Mouse (Mus musculus): Measurements from ENCODE around the gene Bcl2. TPM values are rescaled to one million over a fixed set of nuclear protein-coding genes. Genes with fewer than 3 reads are reported as not detected.

Gene Bcl2
- polyA plus RNA-seq, 1 experiment from 2014 or later = 23.4 TPM

GRCm38 (mm10) chr1:106596380-106596779 is 117.7 kb downstream of the Bcl2 start:
- H3K4me3 ChIP-seq (replicated peaks) = no peak overlapping the region
- WGBS = 89% methylated on average over 1 of the region's 1 CpGs

DNA sequence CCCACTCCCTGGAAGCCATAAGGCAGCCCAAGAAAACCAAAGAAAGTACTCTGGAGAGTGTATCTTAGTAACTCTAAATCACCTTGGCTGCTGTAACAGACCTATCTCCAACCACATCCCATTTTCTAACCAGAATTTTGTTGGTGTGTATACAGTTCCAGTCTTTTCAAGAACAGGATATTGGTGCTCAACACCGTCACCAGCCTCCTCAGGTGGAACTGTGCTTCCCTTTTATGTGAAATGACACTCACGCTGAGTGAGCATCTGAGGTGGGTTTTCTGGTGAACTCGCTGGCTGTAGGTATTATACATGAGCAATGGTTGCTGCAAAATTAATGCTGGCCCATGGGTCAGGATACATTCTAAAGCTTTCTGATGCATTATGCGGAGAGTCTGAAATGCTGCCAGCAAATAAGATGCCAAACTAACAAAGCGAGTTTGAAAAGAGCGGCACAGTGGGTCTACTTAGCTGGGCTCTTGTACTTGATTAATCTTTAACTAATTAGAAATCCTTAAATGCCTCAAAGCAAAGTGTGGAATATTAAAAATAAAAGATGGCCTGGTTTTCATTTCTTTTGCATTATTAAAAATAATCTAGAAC is 118.7 kb downstream of the Bcl2 start:
- WGBS = 85% methylated on average over 6 of the region's 6 CpGs
- H3K4me1 ChIP-seq = no peaks in the 10 kb centered on the region
- H3K27me3 ChIP-seq = no peaks in the 10 kb centered on the region
- H3K36me3 ChIP-seq = no peaks in the 10 kb centered on the region
- ATAC-seq (ENCODE audit: insufficient number of reproducible peaks, low FRiP score, low TSS enrichment, low read depth) = no peak
- no peak overlapping the region for H3K4me2 ChIP-seq (replicated peaks)
- H3K9me3 ChIP-seq (replicated peaks) = no peaks in the 10 kb centered on the region
- H3K4me3 ChIP-seq (replicated peaks) = no peak overlapping the region
- H3K27ac ChIP-seq (replicated peaks) = no peak overlapping the region
- no peak overlapping the region for H3K9ac ChIP-seq

More at GRCm38 (mm10) chr1:106596380-106596779, 117.7 kb downstream of the Bcl2 start:
- Histone ChIP-seq H3K4me2 (replicated peaks) (no peak overlapping the region), H3K4me1 (no peaks in the 10 kb centered on the region), H3K27ac (replicated peaks) (no peak overlapping the region), H3K27me3 (no peaks in the 10 kb centered on the region), H3K9ac (no peak overlapping the region), H3K36me3 (no peaks in the 10 kb centered on the region), H3K9me3 (replicated peaks) (no peaks in the 10 kb centered on the region)
- ATAC-seq (ENCODE audit: insufficient number of reproducible peaks, low FRiP score, low TSS enrichment, low read depth) = no peak

DNA sequence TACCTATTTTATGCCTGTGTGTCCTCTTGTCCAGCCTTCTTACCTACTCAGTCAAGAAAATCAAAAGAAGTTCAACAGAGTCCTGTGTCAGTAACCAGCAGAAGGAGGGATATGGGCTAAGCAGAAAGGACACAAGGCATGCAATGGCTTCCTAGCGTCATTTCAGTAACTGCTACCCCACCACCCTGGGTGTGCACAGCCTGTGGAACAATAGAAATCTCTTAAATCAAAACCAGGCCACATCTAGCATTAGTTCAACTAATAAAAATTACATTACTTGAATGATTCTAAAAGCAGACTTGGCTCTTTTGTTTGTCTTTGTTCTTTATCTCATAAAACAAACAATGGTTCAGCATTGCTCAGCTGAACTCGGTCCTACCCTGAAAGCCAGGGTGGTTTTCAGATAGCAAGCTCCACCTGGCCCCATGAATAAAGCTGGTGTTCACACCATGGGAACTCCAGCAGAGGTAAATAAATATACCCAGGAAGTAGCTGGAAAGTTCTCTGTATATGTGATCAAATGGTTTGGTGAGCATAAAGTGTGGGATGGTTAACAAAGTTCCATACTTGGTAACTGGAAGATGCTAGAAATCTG is 122.8 kb downstream of the Bcl2 start:
- no peaks in the 10 kb centered on the region for H3K4me1 ChIP-seq
- ATAC-seq (ENCODE audit: insufficient number of reproducible peaks, low FRiP score, low TSS enrichment, low read depth) = no peak
- 64% methylated on average over 2 of the region's 2 CpGs for WGBS

DNA sequence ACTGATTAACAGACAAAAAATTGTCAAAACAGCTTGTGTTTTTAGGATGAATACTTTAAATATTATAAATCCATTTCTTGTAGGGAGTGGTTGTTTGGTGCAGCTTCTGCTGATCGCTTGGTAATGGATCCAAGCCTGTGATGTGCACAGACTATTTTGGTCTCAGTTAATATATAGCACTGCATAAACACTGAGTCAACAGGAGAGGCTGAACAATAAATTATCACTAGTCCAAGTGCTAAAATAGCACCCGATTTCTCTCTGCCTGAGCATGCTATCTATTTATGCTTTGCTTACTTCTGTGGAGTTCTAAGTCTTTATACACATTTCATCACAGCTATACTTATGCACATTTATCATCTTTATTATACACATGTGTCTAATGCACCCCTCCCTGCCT is 124.9 kb downstream of the Bcl2 start:
- Histone ChIP-seq H3K27ac (replicated peaks) (no peak overlapping the region), H3K9me3 (replicated peaks) (no peaks in the 10 kb centered on the region), H3K36me3 (no peaks in the 10 kb centered on the region), H3K27me3 (no peaks in the 10 kb centered on the region), H3K4me2 (replicated peaks) (no peak overlapping the region), H3K9ac (no peak overlapping the region), H3K4me1 (peaks cover 5% of the 10 kb centered on the region; the same call in 1 of the 2 replicates), H3K4me3 (replicated peaks) (no peak overlapping the region)
- WGBS = 83% methylated on average over 2 of the region's 2 CpGs
- ATAC-seq (ENCODE audit: insufficient number of reproducible peaks, low FRiP score, low TSS enrichment, low read depth) = no peak

More for the DNA sequence above, 122.8 kb downstream of the Bcl2 start:
- Histone ChIP-seq H3K36me3 (no peaks in the 10 kb centered on the region), H3K27ac (replicated peaks) (no peak overlapping the region), H3K4me2 (replicated peaks) (no peak overlapping the region), H3K4me3 (replicated peaks) (no peak overlapping the region), H3K27me3 (no peaks in the 10 kb centered on the region), H3K9ac (no peak overlapping the region), H3K9me3 (replicated peaks) (no peaks in the 10 kb centered on the region)

- H3K4me2 ChIP-seq (replicated peaks) = no peak overlapping the region
- H3K9me3 ChIP-seq (replicated peaks) = no peaks in the 10 kb centered on the region
- no peaks in the 10 kb centered on the region for H3K27me3 ChIP-seq
- ATAC-seq (ENCODE audit: insufficient number of reproducible peaks, low FRiP score, low TSS enrichment, low read depth) = no peak
- WGBS = 88% methylated on average over 4 of the region's 4 CpGs
- no peak overlapping the region for H3K4me3 ChIP-seq (replicated peaks)
- no peak overlapping the region for H3K9ac ChIP-seq
- peaks cover 15% of the 10 kb centered on the region for H3K4me1 ChIP-seq
- no peak overlapping the region for H3K27ac ChIP-seq (replicated peaks)
- H3K36me3 ChIP-seq = no peaks in the 10 kb centered on the region
These were observed 126.1 kb downstream of the Bcl2 start for GRCm38 (mm10) chr1:106587866-106588470.

- no peaks in the 10 kb centered on the region for H3K9me3 ChIP-seq (replicated peaks)
- no peak overlapping the region for H3K4me2 ChIP-seq (replicated peaks)
- peaks cover 18% of the 10 kb centered on the region for H3K4me1 ChIP-seq
- no peak overlapping the region for H3K27ac ChIP-seq (replicated peaks)
- H3K9ac ChIP-seq = no peak overlapping the region
- ATAC-seq (ENCODE audit: insufficient number of reproducible peaks, low FRiP score, low TSS enrichment, low read depth) = no peak
- no peaks in the 10 kb centered on the region for H3K27me3 ChIP-seq
- no peaks in the 10 kb centered on the region for H3K36me3 ChIP-seq
- no peak overlapping the region for H3K4me3 ChIP-seq (replicated peaks)
- 85% methylated on average over 6 of the region's 6 CpGs for WGBS
These were observed 127.3 kb downstream of the Bcl2 start for GRCm38 (mm10) chr1:106586761-106587160.

GRCm38 (mm10) chr1:106585349-106585748 is 128.7 kb downstream of the Bcl2 start:
- no peak for ATAC-seq (ENCODE audit: insufficient number of reproducible peaks, low FRiP score, low TSS enrichment, low read depth)
- H3K27me3 ChIP-seq = no peaks in the 10 kb centered on the region

GRCm38 (mm10) chr1:106584824-106585223 is 129.2 kb downstream of the Bcl2 start:
- 84% methylated on average over 2 of the region's 2 CpGs for WGBS

More at GRCm38 (mm10) chr1:106585349-106585748, 128.7 kb downstream of the Bcl2 start:
- Histone ChIP-seq H3K9me3 (replicated peaks) (no peaks in the 10 kb centered on the region), H3K4me3 (replicated peaks) (no peak overlapping the region), H3K9ac (no peak overlapping the region), H3K27ac (replicated peaks) (no peak overlapping the region), H3K36me3 (no peaks in the 10 kb centered on the region), H3K4me1 (peaks cover 18% of the 10 kb centered on the region), H3K4me2 (replicated peaks) (no peak overlapping the region)

DNA sequence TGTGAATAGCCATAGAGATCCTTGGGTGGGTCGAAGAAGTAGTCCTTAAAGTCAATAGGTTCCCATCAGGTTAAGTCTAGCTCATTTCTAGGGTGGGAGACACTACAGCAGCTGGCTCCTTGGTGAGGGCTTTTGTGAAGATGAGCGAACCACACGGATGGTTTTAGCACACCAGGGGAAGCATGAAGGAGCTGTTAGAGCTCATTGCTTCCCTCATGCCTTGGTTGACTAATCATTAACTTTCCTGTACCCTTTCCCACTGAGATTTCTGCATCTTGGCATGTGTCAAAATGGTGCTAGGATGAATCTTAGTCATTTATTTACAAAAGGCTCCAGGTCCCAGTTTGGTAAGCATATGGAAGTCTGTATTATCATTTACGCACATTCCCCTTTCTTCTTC is 129.8 kb downstream of the Bcl2 start:
- ATAC-seq (ENCODE audit: insufficient number of reproducible peaks, low FRiP score, low TSS enrichment, low read depth) = no peak
- Histone ChIP-seq H3K9me3 (replicated peaks) (no peaks in the 10 kb centered on the region), H3K4me1 (peaks cover 18% of the 10 kb centered on the region), H3K9ac (no peak overlapping the region), H3K4me2 (replicated peaks) (no peak overlapping the region), H3K4me3 (replicated peaks) (no peak overlapping the region), H3K27me3 (no peaks in the 10 kb centered on the region), H3K27ac (replicated peaks) (no peak overlapping the region), H3K36me3 (no peaks in the 10 kb centered on the region)
- WGBS = 89% methylated on average over 4 of the region's 4 CpGs

More at GRCm38 (mm10) chr1:106584824-106585223, 129.2 kb downstream of the Bcl2 start:
- no peak overlapping the region for H3K9ac ChIP-seq
- no peak overlapping the region for H3K4me2 ChIP-seq (replicated peaks)
- peaks cover 18% of the 10 kb centered on the region for H3K4me1 ChIP-seq
- no peak for ATAC-seq (ENCODE audit: insufficient number of reproducible peaks, low FRiP score, low TSS enrichment, low read depth)
- no peak overlapping the region for H3K27ac ChIP-seq (replicated peaks)
- H3K36me3 ChIP-seq = no peaks in the 10 kb centered on the region
- no peak overlapping the region for H3K4me3 ChIP-seq (replicated peaks)
- no peaks in the 10 kb centered on the region for H3K27me3 ChIP-seq
- no peaks in the 10 kb centered on the region for H3K9me3 ChIP-seq (replicated peaks)

DNA sequence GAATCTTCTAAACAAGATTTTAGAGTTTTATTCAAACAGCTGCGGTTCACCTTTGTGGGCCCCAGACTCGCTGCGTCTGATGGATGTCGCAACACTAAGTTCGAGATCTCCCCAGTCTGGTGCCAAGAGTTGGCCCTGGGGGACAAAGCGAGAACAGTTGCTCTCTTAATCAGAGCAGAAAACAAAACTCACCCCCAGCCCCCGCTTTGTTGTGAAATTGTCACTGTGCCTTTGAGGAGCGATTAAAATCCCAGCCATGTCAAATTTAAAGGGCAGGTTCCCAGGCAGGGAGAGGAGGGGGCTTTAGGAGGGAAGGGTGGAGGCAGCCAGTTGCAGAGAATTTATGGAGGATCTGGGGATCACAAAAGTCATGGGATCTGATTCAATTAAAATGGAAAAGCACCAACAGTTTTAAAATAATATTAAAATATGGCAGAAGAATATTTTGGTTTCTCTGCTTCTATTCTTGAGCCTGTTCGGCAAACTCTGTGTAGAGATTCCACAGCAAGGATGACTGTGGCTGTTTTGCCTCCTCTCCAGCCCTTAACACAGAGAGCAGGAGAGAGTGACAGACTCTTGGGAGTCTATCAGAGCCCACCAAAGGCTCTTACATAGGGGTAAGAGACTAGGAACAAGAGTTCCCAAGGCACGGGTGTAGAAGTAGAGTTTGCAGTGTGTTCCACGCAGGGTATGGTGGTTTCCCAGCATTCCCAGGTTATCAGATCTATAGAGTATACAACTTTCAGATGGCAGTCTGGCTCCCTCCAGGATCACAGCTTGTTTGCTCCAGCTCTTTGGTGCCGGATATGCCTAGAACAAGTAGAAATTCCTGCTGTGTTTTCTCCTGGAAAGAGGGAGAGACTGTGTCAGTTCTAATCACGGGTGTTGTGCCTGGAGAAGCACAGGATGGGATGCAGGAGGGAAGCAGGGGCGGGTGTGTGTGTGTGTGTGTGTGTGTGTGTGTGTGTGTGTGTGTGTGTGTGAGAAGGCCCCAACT is 130.5 kb downstream of the Bcl2 start:
- Histone ChIP-seq H3K4me2 (replicated peaks) (no peak overlapping the region), H3K4me1 (peaks cover 18% of the 10 kb centered on the region), H3K4me3 (replicated peaks) (no peak overlapping the region), H3K9me3 (replicated peaks) (no peaks in the 10 kb centered on the region), H3K27me3 (no peaks in the 10 kb centered on the region), H3K36me3 (no peaks in the 10 kb centered on the region), H3K9ac (no peak overlapping the region), H3K27ac (replicated peaks) (peak overlapping the region; percentile 18)
- 34% methylated on average over 13 of the region's 14 CpGs for WGBS
- ATAC-seq (ENCODE audit: insufficient number of reproducible peaks, low FRiP score, low TSS enrichment, low read depth) = peak; percentile 39; the same call in 1 of the 2 replicates

DNA sequence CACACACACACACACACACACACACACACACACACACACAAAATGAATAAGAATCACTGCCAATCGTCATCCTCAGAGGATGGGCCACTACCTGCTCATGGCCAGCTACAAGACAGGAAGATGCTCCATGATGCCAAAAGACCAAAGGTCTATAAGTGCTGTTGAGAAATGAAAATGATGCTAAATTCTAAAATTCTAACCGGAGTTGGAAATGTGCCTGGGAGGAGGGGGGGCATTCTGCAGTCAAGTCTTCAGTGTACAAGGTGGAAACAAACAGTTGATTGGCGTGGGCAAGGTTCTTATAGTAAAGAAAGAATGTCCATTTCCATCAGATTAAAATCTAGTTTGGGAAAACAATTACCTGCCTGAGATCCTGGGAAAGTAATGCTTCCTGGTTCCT is 131.3 kb downstream of the Bcl2 start:
- Histone ChIP-seq H3K36me3 (no peaks in the 10 kb centered on the region), H3K27ac (replicated peaks) (peak overlapping the region; percentile 18; the same call in 1 of the 2 replicates), H3K4me1 (peaks cover 18% of the 10 kb centered on the region), H3K9me3 (replicated peaks) (no peaks in the 10 kb centered on the region), H3K4me3 (replicated peaks) (no peak overlapping the region), H3K27me3 (no peaks in the 10 kb centered on the region), H3K4me2 (replicated peaks) (no peak overlapping the region), H3K9ac (no peak overlapping the region)
- WGBS = 75% methylated on average over 3 of the region's 3 CpGs
- ATAC-seq (ENCODE audit: insufficient number of reproducible peaks, low FRiP score, low TSS enrichment, low read depth) = no peak
